Mouse (Mus musculus) hindbrain, embryonic 16.5 days (tissue): ENCODE data around the gene Klc4. TPM values are rescaled to one million over a fixed set of nuclear protein-coding genes. Genes with fewer than 3 reads are reported as not detected.
A peak's percentile ranks its signal among the peaks of the same experiment; 100 is the strongest.

Experiments used
- ATAC-seq: fragments of 200-750 bp; cut with Nextera tagmentation; 2 replicates; pipeline ENCODE4 v1.8.0; 2017; ENCODE audit warnings: moderate TSS enrichment, moderate library complexity
- H3K27ac ChIP-seq: fragments of 300-500 bp; sonication (generic); 2 replicates; pipeline ENCODE4 v1.5.1; 2014; ENCODE audit warnings: low read depth, mild to moderate bottlenecking, control low read depth, low read length, moderate library complexity
- H3K27me3 ChIP-seq: fragments of 300-500 bp; sonication (generic); replicated peaks from 2 replicates; pipeline ENCODE4 v1.6.1; 2014; ENCODE audit warnings: low read length; ENCODE audit not compliant: control insufficient read depth, insufficient read depth
- H3K36me3 ChIP-seq: fragments of 300-500 bp; sonication (generic); 2 replicates; pipeline ENCODE4 v1.6.1; 2014; ENCODE audit warnings: mild to moderate bottlenecking, low read length, moderate library complexity, mixed read lengths; ENCODE audit not compliant: control insufficient read depth, insufficient read depth
- H3K4me1 ChIP-seq: fragments of 300-500 bp; sonication (generic); 2 replicates; pipeline ENCODE4 v1.6.1; 2014; ENCODE audit warnings: low read depth, low read length; ENCODE audit not compliant: control insufficient read depth, insufficient read depth
- H3K4me2 ChIP-seq: fragments of 300-500 bp; sonication (generic); 2 replicates; pipeline ENCODE4 v1.6.1; 2014; ENCODE audit warnings: mild to moderate bottlenecking, low read length, control low read depth, moderate library complexity
- H3K4me3 ChIP-seq: fragments of 300-500 bp; sonication (generic); 2 replicates; pipeline ENCODE4 v1.5.1; 2014; ENCODE audit warnings: mild to moderate bottlenecking, low read length, control low read depth, moderate library complexity
- H3K9ac ChIP-seq: fragments of 300-500 bp; sonication (generic); 2 replicates; pipeline ENCODE4 v1.6.1; 2014; ENCODE audit warnings: low read depth, mild to moderate bottlenecking, control low read depth, low read length, moderate library complexity
- H3K9me3 ChIP-seq: fragments of 300-500 bp; sonication (generic); 2 replicates; pipeline ENCODE4 v1.6.1; 2014; ENCODE audit warnings: mild to moderate bottlenecking, low read length, moderate library complexity; ENCODE audit not compliant: control insufficient read depth
- WGBS: fragments of 180-500 bp; shearing (Covaris S2); extraction: QIAGEN DNeasy Blood & Tissue Kit; methylation state at CpG from one replicate; pipeline ENCODE4 v1.1.7; 2014; 5-methylcytosine and 5-hydroxymethylcytosine counted together
- polyA plus RNA-seq: library from polyadenylated mRNA; unstranded; fragments of >200 nt; fragmentation: Nextera tagmentation; extraction: Ambion mirVana; gene quantifications from 2 replicates; pipeline ENCODE4 v1.2.1, GENCODE M21; 2015

The Klc4 gene
- polyA plus RNA-seq, 1 experiment from 2014 or later, result 32.3 TPM

DNA sequence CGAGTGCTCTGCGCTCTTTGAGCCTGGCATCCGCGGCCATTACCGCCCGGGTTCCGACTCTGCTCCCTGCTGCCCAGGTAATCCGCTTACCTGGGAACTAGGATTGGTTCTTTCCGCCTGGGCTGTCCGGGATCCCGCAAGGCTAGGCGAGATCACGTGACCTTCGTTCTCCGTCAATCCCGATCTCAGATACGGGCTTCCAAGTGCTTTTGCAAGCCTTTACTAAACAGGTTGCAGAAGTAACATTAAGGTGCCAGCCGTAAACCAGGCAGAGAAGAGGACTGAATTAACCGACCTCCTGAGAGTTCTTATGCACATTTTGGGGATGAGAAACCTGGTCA is 470 bp upstream of the Klc4 start:
- no peaks in the 10 kb centered on the region for H3K9me3 ChIP-seq
- no peaks in the 10 kb centered on the region for H3K27me3 ChIP-seq
- ATAC-seq, result no peak
- peak overlapping the region; percentile 77 for H3K4me3 ChIP-seq
- peaks cover 27% of the 10 kb centered on the region for H3K4me1 ChIP-seq
- H3K4me2 ChIP-seq, result peak overlapping the region; percentile 94
- H3K36me3 ChIP-seq, result peaks cover 9% of the 10 kb centered on the region
- H3K27ac ChIP-seq, result peak overlapping the region; percentile 90
- H3K9ac ChIP-seq, result peak overlapping the region; percentile 79
- WGBS, result under 1% methylated on average over 19 of the region's 19 CpGs

DNA sequence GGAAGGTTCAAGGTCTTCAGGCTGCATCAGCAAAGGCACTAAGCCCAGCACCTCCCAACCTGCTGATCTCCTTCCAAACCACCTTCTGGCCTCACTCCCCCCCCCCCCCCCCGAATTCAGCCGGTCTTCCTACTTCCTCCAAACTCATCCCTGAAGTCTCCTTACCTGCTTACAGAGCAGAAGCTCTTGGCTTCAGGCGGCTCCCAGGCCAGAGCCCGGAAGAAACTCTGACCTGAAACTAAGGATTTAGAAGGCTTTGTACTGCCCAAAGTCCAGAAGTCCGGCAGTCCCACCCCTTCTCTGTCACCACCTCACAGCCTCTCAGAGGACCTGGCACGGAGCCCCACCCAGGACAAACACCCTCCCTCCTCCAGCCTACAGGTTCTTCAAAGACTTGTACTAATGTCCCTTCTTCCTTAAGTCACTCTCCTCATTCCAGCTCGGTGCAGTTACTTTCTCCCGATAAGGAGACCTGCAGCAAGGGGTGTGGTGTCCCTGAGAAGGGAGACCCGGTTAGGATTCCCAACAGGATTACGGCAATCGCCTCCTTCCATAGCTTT is 826 bp downstream of the Klc4 start:
- no peak; the same call in none of the 2 replicates for ATAC-seq
- peaks cover 11% of the 10 kb centered on the region for H3K36me3 ChIP-seq
- 11% methylated on average over 9 of the region's 11 CpGs for WGBS
- no peaks in the 10 kb centered on the region for H3K9me3 ChIP-seq
- peaks cover 22% of the 10 kb centered on the region for H3K4me1 ChIP-seq
- H3K4me2 ChIP-seq, result peak overlapping the region; percentile 83
- no peaks in the 10 kb centered on the region for H3K27me3 ChIP-seq
- peak overlapping the region; percentile 77 for H3K4me3 ChIP-seq
- peak overlapping the region; percentile 69 for H3K9ac ChIP-seq
- peak overlapping the region; percentile 64 for H3K27ac ChIP-seq

GRCm38 (mm10) chr17:46644152-46644805 is 1.5 kb downstream of the Klc4 start:
- H3K4me2 ChIP-seq, result peak overlapping the region; percentile 83
- 91% methylated on average over 12 of the region's 12 CpGs for WGBS
- ATAC-seq, result no peak
- no peaks in the 10 kb centered on the region for H3K9me3 ChIP-seq
- H3K9ac ChIP-seq, result no peak overlapping the region; the same call in 1 of the 2 replicates
- peaks cover 14% of the 10 kb centered on the region for H3K36me3 ChIP-seq
- H3K27me3 ChIP-seq, result no peaks in the 10 kb centered on the region
- H3K27ac ChIP-seq, result no peak overlapping the region
- H3K4me3 ChIP-seq, result no peak overlapping the region; the same call in 1 of the 2 replicates
- H3K4me1 ChIP-seq, result peaks cover 19% of the 10 kb centered on the region

DNA sequence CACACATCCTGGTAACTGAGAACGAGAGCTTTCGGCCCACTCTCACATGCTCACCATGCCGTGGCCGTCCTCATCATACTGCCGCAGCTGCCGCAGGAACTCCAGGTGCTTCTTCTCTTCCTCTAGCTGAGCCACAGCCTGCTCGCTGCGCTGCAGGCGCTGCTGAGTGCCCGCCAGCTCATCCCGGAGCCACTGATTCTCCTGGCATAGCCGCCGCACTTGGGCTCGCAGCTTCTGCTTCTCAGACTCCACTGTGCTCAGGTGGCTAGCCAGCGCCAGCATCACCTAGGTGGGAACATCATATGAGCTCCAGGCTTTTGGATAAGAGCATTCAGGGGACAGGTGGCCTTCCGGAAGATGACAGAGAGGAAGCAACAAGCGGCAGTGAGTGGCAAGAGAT is 3.8 kb downstream of the Klc4 start:
- 91% methylated on average over 17 of the region's 17 CpGs for WGBS
- Histone ChIP-seq H3K9ac (no peak overlapping the region), H3K4me1 (peaks cover 19% of the 10 kb centered on the region), H3K9me3 (no peaks in the 10 kb centered on the region), H3K27ac (no peak overlapping the region), H3K36me3 (peaks cover 13% of the 10 kb centered on the region), H3K4me3 (no peak overlapping the region), H3K4me2 (no peak overlapping the region), H3K27me3 (no peaks in the 10 kb centered on the region)
- ATAC-seq, result no peak

DNA sequence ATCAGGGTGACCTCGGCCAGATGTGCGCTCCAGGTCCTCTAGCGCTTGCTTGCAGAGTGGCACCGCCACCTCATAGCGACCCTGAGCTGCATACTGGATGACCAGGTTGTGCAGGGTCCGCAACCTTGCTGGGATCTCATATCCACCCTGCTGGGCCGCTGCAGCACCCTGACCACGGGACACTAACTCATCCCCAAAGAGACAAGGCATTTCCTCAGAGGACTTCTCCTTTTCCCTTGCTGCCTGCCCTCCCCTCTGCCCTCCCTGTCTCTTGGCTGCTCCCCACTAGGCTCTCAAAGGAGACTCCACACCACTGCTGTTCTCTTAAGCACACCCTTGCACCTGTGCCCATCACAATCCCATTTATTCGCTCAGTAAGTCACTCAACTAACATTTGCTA is 5.9 kb downstream of the Klc4 start:
- Histone ChIP-seq H3K9me3 (no peaks in the 10 kb centered on the region), H3K36me3 (peaks cover 14% of the 10 kb centered on the region), H3K4me3 (no peak overlapping the region), H3K4me2 (no peak overlapping the region), H3K27ac (no peak overlapping the region), H3K27me3 (no peaks in the 10 kb centered on the region), H3K9ac (no peak overlapping the region), H3K4me1 (peaks cover 9% of the 10 kb centered on the region)
- ATAC-seq, result no peak
- WGBS, result 89% methylated on average over 9 of the region's 9 CpGs

DNA sequence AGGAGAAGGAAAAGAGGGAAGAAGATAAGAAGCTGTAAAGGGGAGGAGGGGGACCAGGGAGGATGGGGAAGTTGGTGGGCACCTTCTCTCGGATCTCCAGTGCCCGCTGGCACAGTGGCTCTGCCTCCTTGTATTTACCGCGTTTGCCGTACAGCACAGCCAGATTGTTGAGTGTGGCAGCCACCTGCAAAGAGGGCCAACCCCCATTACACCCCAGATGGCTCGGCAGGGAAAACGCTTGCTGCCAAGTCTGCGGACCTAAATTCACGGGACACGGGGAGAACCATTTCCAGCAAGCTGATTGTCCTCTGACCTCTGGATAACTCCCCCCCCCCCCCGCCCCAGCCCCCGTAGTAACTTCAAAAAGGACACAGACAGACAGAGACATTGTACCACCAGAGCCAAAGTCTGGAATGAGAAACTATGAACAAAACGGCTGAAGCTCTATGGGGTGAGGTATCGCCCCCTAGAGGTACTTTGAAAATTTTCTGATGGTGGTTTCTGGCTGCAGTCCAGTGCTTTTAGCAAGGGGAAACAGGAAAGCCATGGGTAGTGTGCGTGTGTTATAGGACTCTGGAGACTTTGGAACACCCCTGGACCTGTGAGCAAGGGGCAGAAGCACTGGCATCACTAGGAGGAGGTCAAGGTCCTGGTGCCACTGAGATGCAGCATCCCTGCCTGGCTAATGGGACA is 8.8 kb downstream of the Klc4 start:
- Histone ChIP-seq H3K4me3 (no peak overlapping the region), H3K9ac (peak overlapping the region; percentile 32; the same call in 1 of the 2 replicates), H3K9me3 (no peaks in the 10 kb centered on the region), H3K27me3 (no peaks in the 10 kb centered on the region), H3K36me3 (peaks cover 15% of the 10 kb centered on the region), H3K4me2 (peak overlapping the region; percentile 36), H3K4me1 (no peaks in the 10 kb centered on the region; the same call in 1 of the 2 replicates), H3K27ac (no peak overlapping the region)
- 10% methylated on average over 15 of the region's 15 CpGs for WGBS
- peak; percentile 64; the same call in 1 of the 2 replicates for ATAC-seq

DNA sequence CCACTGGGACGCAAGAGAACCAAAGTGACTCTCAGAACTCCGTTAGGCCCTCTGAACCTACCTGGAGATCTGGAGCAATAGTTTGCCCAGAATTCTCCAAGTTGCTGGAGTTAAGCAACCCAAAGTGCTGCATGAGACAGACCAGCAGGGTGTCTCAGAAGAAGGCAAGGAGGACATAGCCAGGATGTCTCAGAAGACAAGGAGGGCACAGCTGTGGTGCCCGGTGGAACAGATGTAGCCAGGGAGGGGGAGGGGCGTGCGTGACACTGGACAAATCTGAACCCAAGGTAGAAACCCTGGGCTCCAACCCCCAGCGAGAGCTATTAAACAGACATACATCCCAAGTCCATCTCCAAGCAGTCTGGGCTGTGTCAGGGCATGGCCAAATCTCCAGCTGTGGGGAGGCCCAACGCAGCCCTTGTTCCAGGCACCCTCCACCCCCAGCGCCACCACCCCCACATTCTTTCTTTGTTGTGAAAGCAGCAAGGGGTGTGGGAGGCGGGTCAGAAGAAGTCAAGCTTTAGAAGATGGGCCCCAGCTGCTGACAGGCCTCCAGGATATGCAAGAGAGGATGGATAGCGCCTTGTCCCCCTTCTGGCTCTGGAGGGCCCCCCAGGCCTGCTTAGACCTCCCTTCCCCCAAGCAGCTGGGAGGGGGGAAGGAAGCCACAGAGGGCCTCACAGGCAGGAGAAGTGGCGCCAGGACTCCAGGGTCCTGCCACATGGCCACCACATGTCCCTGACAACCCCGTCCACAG is 16.0 kb downstream of the Klc4 start:
- Histone ChIP-seq H3K4me2 (peak overlapping the region; percentile 85), H3K4me3 (peak overlapping the region; percentile 92), H3K4me1 (peaks cover 19% of the 10 kb centered on the region), H3K9me3 (no peaks in the 10 kb centered on the region), H3K9ac (peak overlapping the region; percentile 50), H3K27ac (peak overlapping the region; percentile 90), H3K27me3 (no peaks in the 10 kb centered on the region), H3K36me3 (peaks cover 4% of the 10 kb centered on the region; the same call in 1 of the 2 replicates)
- ATAC-seq, result peak; percentile 63
- WGBS, result 8% methylated on average over 12 of the region's 12 CpGs

DNA sequence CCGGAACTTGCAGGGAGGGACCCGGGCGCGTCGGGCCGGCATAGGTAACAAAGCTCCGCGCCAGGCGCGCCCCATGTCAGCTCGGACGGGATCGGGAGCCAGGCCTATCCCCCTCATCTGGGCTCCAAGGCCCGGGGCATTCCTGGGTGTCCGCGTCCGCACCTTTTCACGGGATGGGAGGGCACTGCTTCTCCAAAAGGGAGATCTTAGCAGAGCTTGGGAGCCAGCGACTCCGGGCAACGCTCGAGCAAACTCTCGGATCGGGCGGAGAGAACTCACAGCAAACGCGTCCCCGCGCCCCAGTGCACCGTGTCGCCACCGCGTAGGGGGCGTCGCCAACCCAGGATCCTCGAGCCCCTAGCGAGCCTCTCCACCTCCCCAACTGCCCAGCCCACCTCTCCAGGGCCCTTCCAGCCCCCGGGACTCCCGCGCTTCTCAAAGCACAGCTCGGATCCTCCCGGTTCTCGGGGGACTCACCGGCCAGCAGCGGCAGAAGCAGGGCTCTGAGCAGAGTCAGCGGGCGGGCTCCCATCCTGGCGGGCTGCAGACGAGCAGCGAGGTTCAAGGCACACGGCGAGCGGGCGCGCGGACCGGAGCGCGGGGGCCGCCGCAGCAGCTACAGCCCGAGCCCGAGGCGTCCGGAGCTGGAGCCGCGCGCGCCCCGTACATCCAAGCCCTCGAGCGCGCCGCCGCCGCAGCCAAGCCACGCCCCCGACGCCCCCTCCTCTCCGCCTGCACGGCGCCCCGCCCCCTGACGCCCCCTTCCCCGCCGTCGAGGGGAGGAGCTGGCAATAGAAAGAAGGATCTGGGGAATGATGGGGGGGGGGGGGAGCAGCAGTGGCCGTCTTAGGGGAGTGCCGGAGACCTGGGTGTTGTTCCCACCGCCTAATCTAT is 16.8 kb downstream of the Klc4 start, which contains the start of gene Ptk7:
Gene Ptk7 (minus strand): TSS at position 714 of the 894 bp plus-strand sequence.
- peaks cover 20% of the 10 kb centered on the region for H3K4me1 ChIP-seq
- H3K27me3 ChIP-seq, result no peaks in the 10 kb centered on the region
- WGBS, result under 1% methylated on average over 65 of the region's 90 CpGs
- H3K9me3 ChIP-seq, result no peaks in the 10 kb centered on the region
- peaks cover 4% of the 10 kb centered on the region; the same call in 1 of the 2 replicates for H3K36me3 ChIP-seq
- peak within 1 kb of the TSS; percentile 97 for H3K9ac ChIP-seq
- peak within 1 kb of the TSS; percentile 90 for H3K27ac ChIP-seq
- ATAC-seq, result peak; percentile 84
- peak within 1 kb of the TSS; percentile 85 for H3K4me2 ChIP-seq
- peak within 1 kb of the TSS; percentile 92 for H3K4me3 ChIP-seq
